Mouse (Mus musculus) G1E (cell line): ENCODE measurements at regions not wholly inside any gene's neighbourhood (a gene's known extent, or its start where the extent isn't known, plus 50 kb on each side); places are given as distances from the start of the nearest gene placed in this dataset.

Experiments
- ATAC-seq: 2 replicates; pipeline ENCODE4 v1.8.0; 2016; ENCODE audit warnings: mild to moderate bottlenecking; ENCODE audit not compliant: insufficient number of reproducible peaks, poor library complexity, low FRiP score, severe bottlenecking; ENCODE audit errors: extremely low read depth
- DNase-seq: peaks from one replicate; pipeline ENCODE4 v3.0.0; 2012; ENCODE audit warnings: low spot score
- H3K27me3 ChIP-seq: 2 replicates; pipeline ENCODE4 v1.6.1; 2012; ENCODE audit warnings: mild to moderate bottlenecking, low read length, inconsistent platforms; ENCODE audit not compliant: insufficient read depth
- H3K36me3 ChIP-seq: replicated peaks from 2 replicates; pipeline ENCODE3; 2012; ENCODE audit warnings: mild to moderate bottlenecking, inconsistent platforms
- H3K4me1 ChIP-seq: 2 replicates; pipeline ENCODE4 v1.6.1; 2012; ENCODE audit warnings: low read depth, low read length, inconsistent platforms, mixed read lengths; ENCODE audit not compliant: insufficient read depth
- H3K4me3 ChIP-seq: 2 replicates; pipeline ENCODE4 v1.5.1; 2012; ENCODE audit warnings: low read depth, mild to moderate bottlenecking, inconsistent platforms, low read length, moderate library complexity, mixed read lengths
- H3K9me3 ChIP-seq: replicated peaks from 2 replicates; pipeline ENCODE4 v1.6.1; 2012; ENCODE audit warnings: inconsistent platforms
- CTCF ChIP-seq: IDR thresholded peaks from 2 replicates; pipeline ENCODE4 v1.5.1; 2012; ENCODE audit warnings: low read depth, low read length, inconsistent platforms, mixed read lengths
- GATA1 ChIP-seq: IDR thresholded peaks from 2 replicates; pipeline ENCODE4 v1.6.1; 2012; ENCODE audit warnings: borderline replicate concordance, low read length, inconsistent platforms, mixed read lengths
- GATA2 ChIP-seq: IDR thresholded peaks from 2 replicates; pipeline ENCODE4 v1.6.1; 2012; ENCODE audit warnings: low read depth, low read length, inconsistent platforms, borderline replicate concordance
- POLR2AphosphoS5 ChIP-seq: IDR thresholded peaks from 2 replicates; pipeline ENCODE4 v1.6.1; 2012; ENCODE audit warnings: low read depth, low read length, inconsistent platforms; ENCODE audit not compliant: insufficient replicate concordance
- TAL1 ChIP-seq: conservative IDR thresholded peaks from 2 replicates; pipeline ENCODE4 v1.6.1; 2012; ENCODE audit warnings: low read depth, low read length, inconsistent platforms, mixed read lengths

GRCm38 (mm10) chr13:63990480-63990958 is 98.5 kb downstream of the Hsd17b3 start:
- Histone ChIP-seq H3K9me3 (no peaks in the 10 kb centered on the region), H3K4me1 (peaks cover 2% of the 10 kb centered on the region; the same call in 1 of the 2 replicates), H3K4me3 (no peak overlapping the region), H3K27me3 (peaks cover 30% of the 10 kb centered on the region), H3K36me3 (no peaks in the 10 kb centered on the region)
- no peak for DNase-seq
- no peak for TF ChIP-seq POLR2AphosphoS5
- TF ChIP-seq GATA1 = no peak
- TF ChIP-seq GATA2 = no peak
- no peak for TF ChIP-seq TAL1
- TF ChIP-seq CTCF = no peak
- ATAC-seq = no peak

- ATAC-seq (no peak), DNase-seq (no peak)
- TF ChIP-seq GATA1 (no peak), GATA2 (no peak), TAL1 (no peak), POLR2AphosphoS5 (no peak), CTCF (no peak)
- H3K4me1 ChIP-seq = peaks cover 2% of the 10 kb centered on the region; the same call in 1 of the 2 replicates
- no peaks in the 10 kb centered on the region for H3K9me3 ChIP-seq
- no peak overlapping the region for H3K4me3 ChIP-seq
- no peaks in the 10 kb centered on the region for H3K36me3 ChIP-seq
- peaks cover 28% of the 10 kb centered on the region for H3K27me3 ChIP-seq
Observed at GRCm38 (mm10) chr13:63989769-63990168, 99.3 kb downstream of the Hsd17b3 start.

GRCm38 (mm10) chr13:63988263-63988662 is 100.8 kb downstream of the Hsd17b3 start:
- DNase-seq (no peak), ATAC-seq (no peak)
- Histone ChIP-seq H3K4me1 (peaks cover 2% of the 10 kb centered on the region; the same call in 1 of the 2 replicates), H3K36me3 (no peaks in the 10 kb centered on the region), H3K4me3 (no peak overlapping the region), H3K9me3 (no peaks in the 10 kb centered on the region), H3K27me3 (peaks cover 21% of the 10 kb centered on the region)
- TF ChIP-seq GATA2 = no peak
- TF ChIP-seq TAL1 = no peak
- TF ChIP-seq CTCF = no peak
- TF ChIP-seq POLR2AphosphoS5 = no peak
- no peak for TF ChIP-seq GATA1

GRCm38 (mm10) chr13:63986681-63987080 is 102.3 kb downstream of the Hsd17b3 start:
- TF ChIP-seq POLR2AphosphoS5 (no peak), GATA1 (no peak), CTCF (no peak), GATA2 (no peak), TAL1 (no peak)
- ATAC-seq (no peak), DNase-seq (no peak)
- Histone ChIP-seq H3K4me3 (no peak overlapping the region), H3K9me3 (no peaks in the 10 kb centered on the region), H3K4me1 (peaks cover 2% of the 10 kb centered on the region; the same call in 1 of the 2 replicates), H3K27me3 (peaks cover 22% of the 10 kb centered on the region), H3K36me3 (no peaks in the 10 kb centered on the region)

GRCm38 (mm10) chr13:63985590-63985989 is 103.4 kb downstream of the Hsd17b3 start:
- H3K36me3 ChIP-seq = no peaks in the 10 kb centered on the region
- TF ChIP-seq CTCF = no peak
- TF ChIP-seq POLR2AphosphoS5 = no peak
- no peak for TF ChIP-seq GATA1
- no peak for TF ChIP-seq TAL1
- TF ChIP-seq GATA2 = no peak
- H3K4me1 ChIP-seq = peaks cover 2% of the 10 kb centered on the region; the same call in 1 of the 2 replicates
- no peak overlapping the region for H3K4me3 ChIP-seq
- no peak for DNase-seq
- ATAC-seq = no peak
- no peaks in the 10 kb centered on the region for H3K9me3 ChIP-seq
- H3K27me3 ChIP-seq = peaks cover 31% of the 10 kb centered on the region

GRCm38 (mm10) chr13:63985086-63985485 is 103.9 kb downstream of the Hsd17b3 start:
- DNase-seq = no peak
- H3K27me3 ChIP-seq = peaks cover 36% of the 10 kb centered on the region

More at GRCm38 (mm10) chr13:63985086-63985485, 103.9 kb downstream of the Hsd17b3 start:
- peaks cover 2% of the 10 kb centered on the region; the same call in 1 of the 2 replicates for H3K4me1 ChIP-seq
- no peak for TF ChIP-seq TAL1
- TF ChIP-seq POLR2AphosphoS5 = no peak
- no peak for TF ChIP-seq GATA1
- no peak for TF ChIP-seq CTCF
- TF ChIP-seq GATA2 = no peak
- no peaks in the 10 kb centered on the region for H3K36me3 ChIP-seq
- H3K4me3 ChIP-seq = no peak overlapping the region
- ATAC-seq = no peak
- no peaks in the 10 kb centered on the region for H3K9me3 ChIP-seq
